Mouse (Mus musculus) cerebellum, postnatal 10 days (tissue): ENCODE data around the gene Socs4.
"Not testable (repeated sequence)": the region's sequence is repeated elsewhere in the genome, so short reads cannot be mapped to it uniquely, and the experiment has no call there.

Experiments used
- DNase-seq, 2 experiments: peaks; one replicate each; pipeline ENCODE4 v3.0.0; 2021; ENCODE audit warnings: mixed read lengths in 2 of 2

The Socs4 gene

DNA sequence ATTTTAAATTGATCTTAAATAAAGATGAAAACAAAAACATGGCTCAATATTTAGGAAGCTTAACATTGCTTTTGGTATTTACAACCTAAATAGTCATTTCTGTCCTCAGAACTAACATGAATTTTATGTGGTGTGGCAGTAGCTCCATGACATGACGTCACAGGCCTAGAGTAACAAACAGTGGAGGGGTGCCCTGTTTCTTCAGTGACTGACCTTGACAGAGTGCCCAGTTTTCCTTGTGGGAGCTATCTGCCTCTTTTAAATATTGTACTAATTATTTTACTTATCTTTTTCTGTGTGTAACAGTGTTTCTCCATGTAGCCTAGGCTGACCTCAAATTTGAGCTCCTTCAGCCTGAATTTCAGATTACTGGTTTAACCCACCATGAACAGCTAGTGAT is 15.0 kb downstream of the Socs4 start:
- no peak for DNase-seq

DNA sequence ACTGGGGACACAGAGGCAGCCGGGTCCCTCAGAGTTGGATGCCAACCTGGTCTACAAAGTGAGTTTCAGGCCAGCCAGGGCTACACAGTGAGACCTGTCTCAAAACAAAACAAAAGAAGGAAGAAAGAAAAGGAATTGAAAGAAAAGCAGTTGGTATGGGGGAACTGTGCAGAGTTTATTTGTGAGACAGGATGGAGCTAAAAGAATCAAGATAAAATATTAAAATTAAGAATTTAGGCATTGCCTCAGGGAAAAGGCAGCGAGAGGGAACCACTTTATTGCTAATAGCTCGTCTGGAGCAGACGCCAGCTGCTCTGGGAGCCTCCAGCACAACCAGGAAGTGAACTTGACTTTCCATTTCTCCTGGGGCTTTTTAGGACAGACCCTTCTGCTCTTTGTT is 17.4 kb downstream of the Socs4 start:
- DNase-seq: no peak

DNA sequence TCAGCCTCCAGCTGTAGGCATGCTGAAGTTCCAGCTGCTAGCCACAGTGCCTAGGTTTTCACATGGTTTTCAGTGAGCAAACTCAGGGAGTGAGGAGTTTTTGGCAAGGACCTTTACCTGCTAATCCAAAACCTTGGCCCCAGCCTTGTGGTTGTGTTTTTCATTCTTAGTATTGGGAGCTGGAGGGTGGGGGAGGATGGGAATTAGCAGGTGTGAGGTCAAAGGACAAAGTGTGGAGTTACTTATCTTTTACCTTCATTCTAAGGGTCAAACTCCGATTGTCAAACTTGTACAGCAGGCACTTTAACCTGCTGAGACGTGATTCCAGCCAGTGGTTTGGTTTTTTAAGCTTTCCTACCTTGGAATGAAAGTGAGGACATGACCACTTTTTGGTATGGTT is 19.5 kb downstream of the Socs4 start:
- DNase-seq: no peak

DNA sequence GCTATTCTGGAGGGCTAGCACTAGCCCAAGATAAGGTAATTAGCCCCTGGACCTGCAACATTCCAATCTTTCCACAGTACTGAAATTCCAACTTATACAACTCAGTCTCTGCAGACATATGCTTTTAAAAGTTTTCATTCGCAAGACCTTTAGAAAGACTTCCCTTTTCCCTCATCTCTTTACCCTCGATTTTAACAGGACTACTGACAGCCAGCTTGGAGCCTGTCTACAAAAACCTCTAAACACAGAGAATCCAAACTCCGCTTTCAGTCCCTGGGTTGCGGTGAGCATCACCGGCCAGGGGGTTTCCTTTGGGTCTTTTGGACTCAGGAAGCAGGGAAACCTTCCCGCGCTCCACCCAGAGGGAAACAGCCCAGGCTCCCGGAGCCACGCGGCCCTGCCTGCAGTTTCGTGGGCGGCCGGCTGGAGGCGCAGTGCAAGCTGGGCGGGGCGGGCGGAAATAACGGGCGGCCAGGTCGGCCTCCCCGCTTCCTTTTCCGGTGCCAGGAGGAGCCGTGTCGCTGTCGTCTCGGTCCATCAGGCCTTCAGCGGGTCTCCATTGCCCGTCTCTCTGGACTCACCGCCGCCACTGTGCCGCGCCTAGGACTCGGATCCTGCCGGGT is 21.2 kb downstream of the Socs4 start, which contains the start of gene Mapk1ip1l:
TSS of gene Mapk1ip1l (plus strand) at position 482 of the 623 bp plus-strand sequence.
- peak; percentile 97 to 98 for DNase-seq

DNA sequence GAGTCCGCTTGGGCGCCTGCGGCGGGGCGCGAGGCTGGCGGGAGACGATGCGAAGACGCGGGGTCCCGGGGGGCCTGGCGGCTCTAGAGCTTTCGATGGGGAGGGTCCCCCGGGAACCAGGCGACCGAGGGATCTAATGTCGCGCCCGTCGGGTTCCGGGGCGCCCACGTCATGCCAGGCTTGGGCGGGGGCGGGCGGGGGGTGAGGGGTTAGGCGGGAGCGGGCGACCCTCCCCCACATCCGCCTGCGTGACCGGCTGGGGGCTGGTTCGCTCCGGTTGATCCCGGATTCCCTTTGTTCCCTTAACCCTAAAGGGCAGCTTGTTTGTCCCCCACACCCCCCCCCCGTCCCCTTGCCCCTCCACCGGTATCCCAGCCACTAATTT is 21.7 kb downstream of the Socs4 start:
- no peak for DNase-seq

DNA sequence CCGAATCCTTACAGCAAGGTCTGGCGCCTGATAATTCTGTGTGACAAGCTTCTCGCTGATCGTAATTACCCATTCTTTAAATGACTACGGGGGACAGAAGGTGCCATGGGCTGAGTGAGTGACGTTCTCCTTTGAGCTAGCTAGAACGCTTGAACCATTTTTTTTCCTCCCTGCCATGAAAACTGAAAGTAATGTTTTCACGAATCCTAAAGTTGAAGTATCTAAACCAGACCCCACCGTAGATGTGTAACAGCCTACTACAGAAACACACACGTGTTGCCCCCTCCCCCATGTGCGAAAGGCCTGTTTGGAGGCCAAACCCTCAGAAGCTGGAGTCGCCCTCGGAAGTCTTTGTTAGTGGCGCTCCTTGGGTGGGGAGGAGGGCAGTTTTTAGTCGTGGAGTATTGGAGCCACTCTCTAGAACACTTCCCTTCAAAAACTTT is 22.1 kb downstream of the Socs4 start:
- DNase-seq: peak; percentile 48 to 61

DNA sequence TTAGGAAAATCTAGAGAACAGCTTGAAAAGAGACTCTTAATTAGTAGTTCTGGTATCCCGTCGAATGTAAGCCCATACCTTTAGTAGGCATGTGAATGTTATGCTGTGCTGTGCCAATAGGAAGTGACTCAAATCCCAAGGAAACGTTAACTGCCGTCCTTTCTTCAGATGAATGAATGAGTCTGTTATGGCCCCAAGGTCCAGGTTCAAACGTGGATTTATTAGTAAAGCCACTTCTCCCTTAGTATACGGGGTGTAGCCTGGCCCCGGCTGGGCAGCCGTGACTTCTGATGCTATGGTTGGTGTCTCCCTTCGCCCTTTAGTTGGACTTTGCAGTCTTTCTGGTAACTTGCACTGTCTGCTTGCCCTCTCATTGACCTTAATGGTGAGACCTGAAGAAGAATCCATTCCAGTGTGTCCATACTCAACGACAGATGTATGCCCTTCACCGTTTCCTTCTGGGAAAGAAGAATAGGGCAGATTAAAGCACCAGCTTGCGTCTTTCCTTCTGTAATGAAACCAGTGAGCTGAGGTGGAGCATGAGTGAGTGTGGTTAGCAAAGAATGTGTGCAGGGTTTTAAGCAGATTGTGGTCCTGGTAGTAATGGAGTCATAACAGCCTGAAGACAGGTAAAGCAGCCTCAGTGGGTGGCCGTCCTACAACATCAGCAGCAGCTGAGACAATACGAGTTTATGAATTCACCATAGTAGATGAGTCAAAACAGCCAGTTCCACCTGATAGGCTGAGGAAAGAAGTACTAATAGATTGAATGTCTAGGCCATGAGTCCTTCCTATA is 26.4 kb downstream of the Socs4 start:
- no peak for DNase-seq

DNA sequence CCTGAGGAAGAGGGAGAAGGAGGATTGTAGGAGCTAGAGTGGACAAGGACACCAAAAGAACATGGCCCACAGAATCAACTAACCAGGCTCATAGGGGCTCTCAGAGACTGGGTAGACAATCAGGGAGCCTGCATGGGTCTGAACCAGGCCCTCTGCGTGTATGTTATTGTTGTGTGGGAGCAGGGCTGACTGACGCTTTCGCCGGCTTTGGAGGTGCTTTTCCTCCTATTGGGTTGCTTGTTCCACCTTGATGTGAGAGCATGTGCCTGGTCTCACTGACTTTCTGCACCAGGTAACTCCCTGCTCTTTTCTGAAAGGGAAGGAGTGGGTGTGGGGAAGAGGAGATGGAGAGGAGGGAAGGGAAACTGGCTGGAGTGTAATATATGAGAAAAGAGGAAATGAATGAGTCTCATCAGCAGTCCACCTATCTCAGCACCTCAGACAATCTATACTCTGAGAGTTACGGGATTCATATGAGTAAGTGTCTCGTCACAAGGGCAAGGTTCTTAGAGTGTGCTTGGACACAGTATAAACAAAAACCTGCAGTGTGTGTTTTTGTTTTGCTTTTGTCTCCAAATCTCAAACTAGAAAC is 28.2 kb downstream of the Socs4 start:
- no peak for DNase-seq

DNA sequence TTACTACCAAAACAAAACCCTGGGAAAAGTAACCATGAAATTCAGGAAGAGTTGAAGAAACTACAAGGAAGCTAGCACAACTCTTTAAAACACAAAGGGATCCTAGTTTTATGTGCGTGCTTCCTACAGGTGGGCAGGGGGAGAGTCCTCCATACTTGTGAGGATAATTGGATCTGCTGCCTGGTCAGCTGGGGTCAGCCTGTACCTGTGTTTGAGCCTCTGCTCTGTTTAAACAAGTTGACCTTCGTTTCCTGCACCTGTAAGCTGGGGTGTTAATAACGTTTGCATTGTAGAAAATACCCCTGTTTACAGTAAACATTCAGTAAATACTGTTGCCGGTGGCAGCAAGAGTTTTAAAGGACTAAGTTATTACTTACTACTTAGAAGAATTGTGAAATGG is 29.2 kb downstream of the Socs4 start:
- DNase-seq: no peak

DNA sequence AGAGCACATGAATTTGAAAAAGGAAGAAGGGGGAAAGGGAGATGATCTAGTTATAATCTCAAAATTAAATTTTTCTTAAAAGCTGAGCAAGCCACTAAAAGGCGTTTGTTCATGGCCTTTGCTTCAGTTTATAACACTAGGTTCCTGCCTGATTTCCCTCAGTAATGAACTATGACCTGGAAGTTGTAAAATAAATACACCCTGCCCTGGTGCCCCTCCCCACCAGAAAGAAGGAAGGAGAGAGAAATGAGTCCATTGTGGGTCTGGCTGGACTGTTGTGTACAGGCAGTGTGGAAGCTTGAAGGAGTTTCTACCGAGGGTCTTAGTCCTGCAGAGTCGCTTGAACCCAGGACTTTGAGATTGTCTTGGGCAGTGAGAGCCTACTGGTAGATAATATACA is 30.9 kb downstream of the Socs4 start:
- no peak for DNase-seq

DNA sequence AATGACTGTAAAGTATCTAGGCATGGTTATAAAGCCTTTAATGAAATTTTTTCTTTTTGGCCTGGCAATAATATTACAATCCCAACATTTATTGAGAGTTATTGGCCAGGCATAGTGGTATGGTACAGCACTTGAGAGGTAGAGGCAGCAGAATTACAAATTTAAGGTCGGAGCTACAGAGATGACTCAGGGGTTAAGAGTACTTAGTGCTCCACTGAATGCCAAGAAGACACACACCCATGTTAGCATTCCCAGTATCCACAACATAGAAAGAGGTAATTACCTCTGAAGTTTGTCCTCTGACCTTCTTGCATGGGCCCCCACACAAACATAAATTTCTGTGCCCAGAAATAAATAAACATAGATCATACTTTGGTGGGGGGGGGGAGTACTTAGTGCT is 32.3 kb downstream of the Socs4 start:
- DNase-seq: no peak

DNA sequence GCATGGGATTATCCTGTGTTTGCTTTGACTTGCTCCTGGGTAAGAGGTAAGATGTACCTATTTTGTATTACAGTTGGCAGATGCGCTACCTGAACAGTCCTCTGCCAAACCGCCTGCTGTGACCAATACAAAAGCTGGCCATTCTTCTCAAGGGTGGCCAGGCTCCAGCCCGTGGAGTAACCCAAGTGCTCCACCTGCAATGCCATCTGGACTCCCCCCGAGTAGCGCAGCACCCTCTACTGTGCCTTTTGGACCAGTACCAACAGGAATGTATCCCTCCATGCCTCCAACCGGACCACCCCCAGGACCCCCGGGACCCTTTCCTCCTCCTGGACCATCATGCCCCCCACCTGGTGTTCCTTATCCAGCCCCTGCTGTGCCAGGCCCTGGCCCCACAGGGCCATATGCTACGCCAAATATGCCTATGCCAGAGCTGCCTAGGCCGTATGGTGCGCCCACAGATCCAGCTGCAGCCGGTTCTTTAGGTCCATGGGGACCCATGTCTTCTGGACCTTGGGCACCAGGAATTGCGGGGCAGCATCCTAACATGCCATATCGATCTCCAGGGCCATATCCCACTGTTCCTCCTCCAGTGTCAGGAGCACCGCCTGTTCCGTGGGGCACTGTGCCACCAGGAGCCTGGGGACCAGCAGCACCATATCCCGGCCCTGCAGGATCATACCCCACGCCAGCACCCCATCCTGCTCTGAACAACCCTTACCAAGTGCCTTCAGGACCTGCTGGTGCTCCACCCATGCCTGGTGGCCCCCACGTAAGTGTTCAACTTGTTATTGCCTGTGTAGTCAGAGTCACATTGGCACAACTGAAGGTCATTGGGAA is 33.8 kb downstream of the Socs4 start:
- peak; percentile 31 to 55 for DNase-seq

DNA sequence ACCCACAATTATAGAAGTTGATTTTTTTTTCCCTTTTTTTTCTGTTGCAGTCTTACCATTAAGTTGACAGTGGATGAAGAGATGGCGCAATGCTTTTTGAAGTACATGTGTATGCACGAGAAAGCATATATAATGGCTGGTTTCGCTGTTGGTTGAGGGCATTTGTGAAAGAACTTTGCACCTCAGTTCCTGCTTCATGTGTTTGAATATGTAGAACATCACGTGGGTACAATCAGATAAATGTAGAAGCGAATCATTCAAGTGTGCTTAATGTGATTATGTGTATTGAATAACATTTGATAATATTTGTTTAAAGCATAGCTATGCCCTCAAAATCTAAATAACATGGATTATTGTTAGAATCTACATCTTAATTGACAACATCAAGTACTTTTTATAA is 42.6 kb downstream of the Socs4 start:
- no peak for DNase-seq

DNA sequence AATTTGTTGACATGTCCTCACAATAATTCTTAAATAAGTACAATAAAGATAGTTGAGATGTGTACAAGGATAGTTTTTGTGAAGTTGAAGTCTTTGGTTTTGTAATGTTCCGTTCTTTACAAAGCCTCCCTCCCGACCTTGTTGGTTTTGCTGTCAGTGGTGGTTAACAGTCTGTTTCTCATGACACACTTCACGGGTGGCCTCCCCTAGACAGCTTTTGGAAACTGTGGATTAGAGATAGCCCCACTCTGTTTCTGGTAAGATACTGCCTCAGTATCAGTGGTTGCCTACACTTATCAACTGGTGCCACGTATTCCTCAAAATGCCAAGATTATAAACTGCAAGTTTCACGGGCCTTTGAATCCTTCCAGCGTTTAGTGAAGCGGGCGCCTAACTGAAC is 44.9 kb downstream of the Socs4 start:
- not testable (repeated sequence) for DNase-seq

DNA sequence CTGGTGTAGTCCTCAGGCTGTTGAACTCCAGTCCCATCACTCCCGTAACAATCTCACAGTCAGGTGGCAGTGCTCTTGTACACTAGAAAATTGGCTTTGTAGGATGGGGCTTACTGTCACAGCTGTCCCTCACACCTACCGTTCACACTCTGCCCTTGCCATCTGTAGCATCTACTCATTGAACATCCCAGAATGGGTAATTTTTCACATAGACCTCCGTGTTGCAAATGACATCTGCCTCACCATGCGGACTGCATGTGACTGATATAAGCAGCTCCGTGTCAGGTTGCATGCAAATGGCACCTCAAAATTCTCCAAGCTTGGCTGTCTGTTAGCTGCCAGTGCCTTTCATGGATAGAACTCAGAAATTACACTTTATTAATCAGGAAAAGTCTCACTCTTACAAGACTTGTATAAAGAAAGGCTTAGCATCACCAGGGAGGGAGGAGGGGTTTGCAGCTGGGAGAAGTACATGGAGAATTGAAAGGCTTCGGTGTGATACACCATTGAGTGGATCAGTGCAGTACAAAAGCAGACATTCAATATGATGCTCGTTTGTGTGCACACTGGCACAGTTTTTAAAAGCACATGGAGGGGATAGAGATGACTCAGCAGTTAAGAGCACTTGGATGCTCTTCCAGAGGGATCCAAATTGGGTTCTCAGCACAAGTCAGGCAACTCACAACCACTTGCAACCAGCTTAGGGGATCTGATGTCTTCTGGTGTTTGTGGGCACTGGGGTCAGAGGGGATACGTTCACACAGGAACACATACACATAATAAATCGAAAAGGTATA is 49.4 kb downstream of the Socs4 start:
- no peak for DNase-seq

DNA sequence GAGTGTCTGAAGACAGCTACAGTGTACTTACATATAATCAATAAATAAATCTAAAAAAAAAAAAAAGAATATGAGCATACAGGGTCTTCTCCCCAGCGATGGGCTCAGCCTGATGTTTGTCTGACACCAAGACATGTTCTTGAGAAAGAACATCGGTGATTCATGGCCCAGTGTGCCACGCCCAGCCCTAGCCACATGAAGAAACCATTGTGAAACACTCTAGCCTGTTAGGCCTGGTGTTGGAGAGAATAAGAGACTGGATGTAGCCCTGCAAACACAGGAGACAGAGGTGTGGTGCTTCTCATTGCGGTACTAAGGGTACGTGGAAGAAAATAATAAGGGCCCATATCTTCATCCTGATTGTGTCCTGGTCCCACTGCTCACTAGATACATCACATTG is 50.6 kb downstream of the Socs4 start:
- no peak for DNase-seq

DNA sequence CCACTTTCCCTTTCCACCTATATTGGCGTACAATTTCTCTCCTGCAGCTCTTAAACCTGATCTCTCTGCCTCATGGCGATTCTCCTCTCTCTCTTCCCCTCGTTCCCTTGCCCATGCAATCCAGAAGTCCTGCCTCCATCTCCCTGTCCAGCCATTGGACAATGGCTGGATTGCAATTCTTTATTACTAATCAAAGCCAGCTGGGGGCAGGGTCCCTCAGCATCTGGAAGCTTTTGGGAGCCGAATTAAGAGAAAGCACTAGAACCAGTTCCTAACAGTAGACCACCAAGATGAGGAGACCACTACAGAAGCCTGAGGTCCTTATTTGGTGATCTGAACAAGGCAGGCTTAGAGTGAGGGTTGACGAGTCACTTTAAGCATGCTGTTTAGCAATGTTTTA is 55.2 kb downstream of the Socs4 start:
- no peak for DNase-seq

DNA sequence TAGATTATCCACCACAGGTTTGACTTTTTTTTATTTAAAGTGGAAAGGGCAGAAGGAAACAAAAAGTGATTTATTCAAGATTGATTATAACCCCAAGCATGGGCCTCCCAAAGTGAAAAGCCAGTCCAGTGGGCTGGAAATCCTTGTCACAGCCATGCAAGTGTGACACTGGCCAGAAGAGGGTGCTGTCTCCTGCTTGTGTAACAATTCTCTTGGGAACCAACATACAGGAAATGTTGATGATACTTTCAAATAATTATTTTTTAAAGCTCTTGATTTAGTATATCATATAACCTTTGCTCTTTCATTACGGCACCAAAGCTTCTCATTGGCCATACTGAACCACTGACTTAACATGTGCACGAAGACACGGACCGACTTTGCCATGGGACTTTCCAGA is 58.1 kb downstream of the Socs4 start:
- peak; percentile 79 to 81 for DNase-seq

DNA sequence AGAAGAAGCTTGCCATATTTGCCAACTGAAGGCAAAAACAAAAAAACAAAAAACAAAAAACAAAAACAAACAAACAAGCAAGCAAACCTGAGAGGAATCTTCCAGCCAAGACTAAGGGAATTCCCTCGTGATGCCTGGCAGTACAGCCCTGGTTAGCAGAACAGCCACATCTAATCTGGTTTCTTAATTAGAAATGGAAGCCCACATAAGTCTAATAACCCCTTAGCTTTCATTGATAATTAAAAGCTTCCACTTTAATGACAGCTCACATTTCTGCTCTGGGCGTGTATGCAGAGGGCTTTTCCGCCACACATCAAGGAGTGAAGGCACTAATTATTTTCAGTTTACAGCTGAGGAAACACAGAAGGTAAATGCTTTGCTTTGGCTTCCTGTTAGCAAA is 58.6 kb downstream of the Socs4 start:
- no peak for DNase-seq

DNA sequence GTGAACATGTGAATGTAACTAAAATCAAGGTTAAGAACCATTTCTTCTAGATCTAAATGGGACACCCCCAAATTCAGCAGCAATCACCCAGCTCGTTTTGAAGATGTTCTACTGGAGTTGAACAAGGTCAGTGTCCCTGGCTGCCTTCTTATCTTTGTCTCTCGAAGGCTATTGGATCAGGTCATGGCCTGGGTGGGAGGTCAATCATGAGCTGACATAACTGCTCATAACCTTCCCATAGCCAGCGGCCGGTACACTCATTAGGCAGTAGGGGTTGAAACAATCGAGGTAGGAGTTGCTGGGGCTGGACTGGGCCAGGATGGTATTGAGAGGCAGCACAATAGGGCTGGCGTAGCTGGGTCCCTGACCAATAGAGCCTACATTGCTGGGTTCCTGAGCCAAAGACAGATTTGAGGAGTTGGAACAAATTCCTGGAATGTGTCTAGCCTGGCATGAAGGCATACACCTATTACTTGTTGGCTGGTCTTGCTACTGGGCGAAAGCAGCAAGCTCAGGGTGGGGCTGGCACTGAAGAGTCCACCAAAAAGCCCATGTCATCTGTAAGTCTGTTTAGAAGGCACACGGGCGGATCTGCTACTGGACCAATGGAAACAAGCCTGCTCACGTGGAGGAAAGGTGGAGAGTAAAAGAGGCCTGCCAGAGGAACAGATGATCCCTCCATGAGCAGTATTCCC is 63.6 kb downstream of the Socs4 start:
- peak; percentile 55 to 60 for DNase-seq

DNA sequence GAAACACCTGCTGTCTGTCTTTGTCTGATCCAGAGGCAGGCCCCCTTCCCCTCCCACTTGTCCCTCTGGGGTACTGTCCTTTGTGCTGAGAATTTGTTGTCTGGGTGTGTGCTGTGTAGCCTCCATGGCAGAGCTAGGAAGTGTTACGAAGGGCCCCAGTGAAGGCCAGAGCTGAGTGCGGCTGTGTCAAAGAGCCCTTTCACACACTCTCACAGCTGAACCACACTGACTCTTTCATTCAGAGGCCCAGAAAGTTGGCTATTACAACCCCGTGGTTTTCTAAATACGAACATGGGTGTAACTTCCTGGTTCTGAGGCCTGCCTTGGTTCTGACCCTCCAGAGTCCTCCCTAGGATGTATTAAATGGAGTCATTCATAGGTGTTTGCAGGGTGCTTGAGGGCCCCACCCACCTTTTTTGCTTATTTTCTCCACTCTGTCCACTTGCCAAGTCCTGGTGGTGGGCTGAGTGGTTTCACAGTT is 65.1 kb downstream of the Socs4 start:
- no peak for DNase-seq
